Comparison of ENCODE assay signal across 16 mouse cellular contexts in the genomic region with DNA sequence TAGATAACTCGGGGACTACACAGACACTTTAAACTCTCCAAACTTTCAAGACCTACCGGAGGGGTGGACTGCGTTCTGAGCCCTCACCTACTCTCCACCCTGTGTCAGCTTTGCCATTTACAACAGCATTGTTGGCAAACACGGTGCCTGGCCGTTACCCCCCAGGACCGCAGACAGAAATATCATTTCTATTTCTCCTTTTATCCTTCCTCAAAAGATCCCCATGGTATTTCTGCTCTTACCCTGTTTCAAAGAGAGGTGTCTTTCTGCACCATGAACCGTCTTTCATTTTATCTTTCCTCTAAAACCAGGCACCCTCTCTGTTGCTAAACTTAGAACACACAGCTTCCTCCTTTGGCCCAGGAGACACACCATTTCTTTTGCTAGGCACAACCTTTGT.
DNase-seq lines count a peak whose midpoint lies in the region; ATAC-seq and TF ChIP-seq lines count a peak whose summit lies in the region.
"Had no signal": no experiment of that assay in that cellular context is flagged by ENCODE, and none has a peak within 500 bp of the region (broad histone marks: within the 10 kb centered on the region; RNA-seq: fewer than 3 reads in every experiment).

No protein-coding gene starts in this region.

- ATAC-seq in heart, embryonic 13.5 days (ENCODE audit: extremely low read depth, insufficient number of reproducible peaks, low FRiP score, low TSS enrichment) = no peak
- ATAC-seq in liver, postnatal 0 days = no peak
- ATAC-seq: lung, postnatal 0 days had no signal

- no peaks in the 10 kb centered on the region for H3K27me3 ChIP-seq in heart, embryonic 13.5 days (replicated peaks)
- no peaks in the 10 kb centered on the region for H3K27me3 ChIP-seq in liver, postnatal 0 days (ENCODE audit: insufficient read depth, low read length)
- H3K27me3 ChIP-seq: hindbrain, embryonic 12.5 days; limb, embryonic 15.5 days had no signal

- WGBS in heart, embryonic 13.5 days = 33% methylated on average over 7 of the region's 7 CpGs
- whole genome bisulfite sequencing in liver, postnatal 0 days (ENCODE audit: insufficient replicate concordance) = 41% methylated on average over 7 of the region's 7 CpGs

- 0 out of 2 replicates have a peak overlapping the region, but pooled peaks have one; percentile 12 for H3K9ac ChIP-seq in heart, embryonic 13.5 days
- H3K9ac ChIP-seq in liver, postnatal 0 days (replicated peaks) = no peak overlapping the region
- H3K9ac ChIP-seq: hindbrain, embryonic 12.5 days; limb, embryonic 15.5 days had no signal

- H3K4me3 ChIP-seq in heart, embryonic 13.5 days = no peak overlapping the region
- H3K4me3 ChIP-seq in liver, postnatal 0 days (ENCODE audit: low read depth, low read length) = no peak overlapping the region
- H3K4me3 ChIP-seq: forebrain, embryonic 10.5 days; hindbrain, embryonic 12.5 days; limb, embryonic 15.5 days had no signal

- peaks cover 15% of the 10 kb centered on the region for H3K4me1 ChIP-seq in heart, embryonic 13.5 days
- peaks cover 27% of the 10 kb centered on the region for H3K4me1 ChIP-seq in liver, postnatal 0 days (ENCODE audit: insufficient read depth)
- H3K4me1 ChIP-seq: limb, embryonic 15.5 days had no signal

- TF ChIP-seq EP300 in liver, postnatal 0 days (IDR thresholded peaks at IDR 0.05; ENCODE audit: low read depth) = no peak

- no peaks in the 10 kb centered on the region for H3K36me3 ChIP-seq in heart, embryonic 13.5 days
- no peaks in the 10 kb centered on the region for H3K36me3 ChIP-seq in liver, postnatal 0 days (replicated peaks; ENCODE audit: insufficient read depth, low read length)
- H3K36me3 ChIP-seq: forebrain, embryonic 10.5 days; hindbrain, embryonic 12.5 days; limb, embryonic 15.5 days had no signal

- no peaks in the 10 kb centered on the region for H3K9me3 ChIP-seq in heart, embryonic 13.5 days
- no peaks in the 10 kb centered on the region for H3K9me3 ChIP-seq in liver, postnatal 0 days (ENCODE audit: low read length)
- H3K9me3 ChIP-seq: forebrain, embryonic 10.5 days; hindbrain, embryonic 12.5 days; limb, embryonic 15.5 days had no signal

- no peak for DNase-seq in heart, postnatal 4 days
- peak; percentile 39 for DNase-seq in thymus, postnatal 0 days (ENCODE audit: low spot score)
- DNase-seq in thymus, adult 18-20 months = no peak
- DNase-seq in liver, postnatal 0 days = no peak
- no peak for DNase-seq in kidney, postnatal 36 days
- no peak for DNase-seq in left cerebral cortex, adult 11 months (ENCODE audit: low spot score)
- no peak for DNase-seq in retina, embryonic 14.5 days (ENCODE audit: low spot score)
- DNase-seq: adrenal gland, adult 8-10 months; cerebellum, adult 2 months; gastrocnemius, postnatal 36 days had no signal

- TF ChIP-seq CTCF in liver, postnatal 0 days (IDR thresholded peaks at IDR 0.05; ENCODE audit: low read depth) = no peak

- peak overlapping the region; percentile 35 for H3K4me2 ChIP-seq in heart, embryonic 13.5 days
- peak overlapping the region; percentile 32; the same call in 1 of the 2 replicates for H3K4me2 ChIP-seq in liver, postnatal 0 days (ENCODE audit: low read depth, low read length)
- H3K4me2 ChIP-seq: hindbrain, embryonic 12.5 days; limb, embryonic 15.5 days had no signal

- no peak overlapping the region for H3K27ac ChIP-seq in heart, embryonic 13.5 days (replicated peaks)
- H3K27ac ChIP-seq in liver, postnatal 0 days (ENCODE audit: low read depth) = peak overlapping the region; percentile 72
- H3K27ac ChIP-seq: forebrain, embryonic 10.5 days; hindbrain, embryonic 12.5 days; kidney, postnatal 0 days; limb, embryonic 15.5 days had no signal
